Mouse (Mus musculus): ENCODE data around the gene Cby1. TPM values are rescaled to one million over a fixed set of nuclear protein-coding genes. Genes with fewer than 3 reads are reported as not detected.

Cby1 gene
- polyA plus RNA-seq (2021; fragmentation: Nextera tagmentation), result 75.7 and 77.3 TPM in 2 replicates
- long read RNA-seq, experiment 1, transcript Cby1-201 (5 exons, 1,147 nt), result major isoform, 137 of 160 reads
- long read RNA-seq, experiment 1, partial matches to known transcripts, result 7 of 160 reads
- long read RNA-seq, experiment 1, other reads (novel, unspliced or antisense), result 16 of 160 reads
- long read RNA-seq, experiment 2, transcript Cby1-201 (5 exons, 1,147 nt), result major isoform, 74 of 89 reads
- long read RNA-seq, experiment 2, partial matches to known transcripts, result 8 of 89 reads
- long read RNA-seq, experiment 2, other reads (novel, unspliced or antisense), result 7 of 89 reads

GRCm38 (mm10) chr15:79658531-79659375 is at the start of gene Cby1, which contains the start of gene Fam227a:
Gene Cby1 (plus strand): TSS chr15:79659199.
Gene Fam227a (minus strand): TSS chr15:79658956.

GRCm38 (mm10) chr15:79670249-79670971 is 11.4 kb downstream of the Cby1 start, which contains the start of gene Tomm22:
Gene Tomm22 (plus strand): TSS chr15:79670861.

GRCm38 (mm10) chr15:79687646-79688267 is 28.8 kb downstream of the Cby1 start, which contains the start of gene Josd1:
Gene Josd1 (minus strand): TSS chr15:79687919.

GRCm38 (mm10) chr15:79690426-79691022 is 31.5 kb downstream of the Cby1 start, which contains the start of gene Gtpbp1:
Gene Gtpbp1 (plus strand): TSS chr15:79690845.

Other genes with a start within 250 kb of the Cby1 start
- 31.5 and 64.5 TPM in 2 replicates for gene Csnk1e, start 203.6 kb upstream of the Cby1 start, polyA plus RNA-seq (2021; fragmentation: Nextera tagmentation)
- gene Kcnj4, start 154.0 kb upstream of the Cby1 start, polyA plus RNA-seq (2021; fragmentation: Nextera tagmentation), result 6.1 and 10.7 TPM in 2 replicates
- 1.2 and 1.5 TPM in 2 replicates for gene Kdelr3, start 142.8 kb upstream of the Cby1 start, polyA plus RNA-seq (2021; fragmentation: Nextera tagmentation)
- gene Ddx17, start 112.5 kb upstream of the Cby1 start, polyA plus RNA-seq (2021; fragmentation: Nextera tagmentation), result 10.6 and 17.0 TPM in 2 replicates
- 0.06 TPM in 1 of 2 replicates, not detected in the other for gene Dmc1, start 54.1 kb upstream of the Cby1 start, polyA plus RNA-seq (2021; fragmentation: Nextera tagmentation)
- gene Fam227a, start 243 bp upstream of the Cby1 start, polyA plus RNA-seq (2021; fragmentation: Nextera tagmentation), result 0.44 and 0.55 TPM in 2 replicates
- gene Tomm22, start 11.7 kb downstream of the Cby1 start, polyA plus RNA-seq (2021; fragmentation: Nextera tagmentation), result 175 and 186 TPM in 2 replicates
- 6.9 and 13.9 TPM in 2 replicates for gene Josd1, start 28.7 kb downstream of the Cby1 start, polyA plus RNA-seq (2021; fragmentation: Nextera tagmentation)
- 10.1 and 14.0 TPM in 2 replicates for gene Gtpbp1, start 31.6 kb downstream of the Cby1 start, polyA plus RNA-seq (2021; fragmentation: Nextera tagmentation)
- 9.8 and 17.3 TPM in 2 replicates for gene Sun2, start 83.3 kb downstream of the Cby1 start, polyA plus RNA-seq (2021; fragmentation: Nextera tagmentation)
- gene Dnal4, start 118.7 kb downstream of the Cby1 start, polyA plus RNA-seq (2021; fragmentation: Nextera tagmentation), result 102 and 105 TPM in 2 replicates
- gene Nptxr, start 145.6 kb downstream of the Cby1 start, polyA plus RNA-seq (2021; fragmentation: Nextera tagmentation), result 49.2 and 208 TPM in 2 replicates
- 1.3 and 23.2 TPM in 2 replicates for gene Npcd, start 175.0 kb downstream of the Cby1 start, polyA plus RNA-seq (2021; fragmentation: Nextera tagmentation)
- 45.3 and 76.5 TPM in 2 replicates for gene Cbx6, start 175.5 kb downstream of the Cby1 start, polyA plus RNA-seq (2021; fragmentation: Nextera tagmentation)
- 1.9 and 3.0 TPM in 2 replicates for gene Apobec3, start 232.5 kb downstream of the Cby1 start, polyA plus RNA-seq (2021; fragmentation: Nextera tagmentation)

Data from left cerebral cortex, adult 6 months (tissue).